Mouse (Mus musculus) hindbrain, embryonic 12.5 days (tissue): ENCODE results near the gene Susd6. TPM values are rescaled to one million over a fixed set of nuclear protein-coding genes. Genes with fewer than 3 reads are reported as not detected.

Experiments
- ATAC-seq: fragments of 200-750 bp; cut with Nextera tagmentation; 2 replicates; pipeline ENCODE4 v1.8.0; 2017; ENCODE audit warnings: moderate TSS enrichment; ENCODE audit not compliant: low FRiP score
- H3K27ac ChIP-seq: fragments of 300-500 bp; sonication (generic); 2 replicates; pipeline ENCODE4 v1.5.1; 2016; ENCODE audit warnings: mild to moderate bottlenecking
- H3K27me3 ChIP-seq: fragments of 300-500 bp; sonication (generic); 2 replicates; pipeline ENCODE4 v1.6.1; 2016; ENCODE audit warnings: mild to moderate bottlenecking
- H3K36me3 ChIP-seq: fragments of 300-500 bp; sonication (generic); 2 replicates; pipeline ENCODE4 v1.6.1; 2016; ENCODE audit warnings: mild to moderate bottlenecking
- H3K4me1 ChIP-seq: fragments of 300-500 bp; sonication (generic); 2 replicates; pipeline ENCODE4 v1.6.1; 2016
- H3K4me2 ChIP-seq: fragments of 300-500 bp; sonication (generic); replicated peaks from 2 replicates; pipeline ENCODE4 v1.6.1; 2016; ENCODE audit warnings: mild to moderate bottlenecking
- H3K4me3 ChIP-seq: fragments of 300-500 bp; sonication (generic); 2 replicates; pipeline ENCODE4 v1.5.1; 2016; ENCODE audit warnings: mild to moderate bottlenecking
- H3K9ac ChIP-seq: fragments of 300-500 bp; sonication (generic); 2 replicates; pipeline ENCODE4 v1.6.1; 2016; ENCODE audit warnings: mild to moderate bottlenecking, moderate library complexity
- H3K9me3 ChIP-seq: fragments of 300-500 bp; sonication (generic); replicated peaks from 2 replicates; pipeline ENCODE4 v1.6.1; 2016; ENCODE audit warnings: mild to moderate bottlenecking
- WGBS: fragments of 180-500 bp; shearing (Covaris S2); methylation state at CpG from one replicate; pipeline ENCODE4 v1.1.7; 2016; 5-methylcytosine and 5-hydroxymethylcytosine counted together
- polyA plus RNA-seq: library from polyadenylated mRNA; unstranded; fragments of >200 nt; fragmentation: Nextera tagmentation; extraction: Ambion mirVana; gene quantifications from 2 replicates; pipeline ENCODE4 v1.2.1, GENCODE M21; 2016

The Susd6 gene
- polyA plus RNA-seq: 18.8 and 19.3 TPM in 2 replicates

- peak within 1 kb of the TSS; percentile 80 for H3K4me3 ChIP-seq
- ATAC-seq: peak; percentile 98
- peak within 1 kb of the TSS; percentile 86 for H3K4me2 ChIP-seq
- peak within 1 kb of the TSS; percentile 97 for H3K27ac ChIP-seq
- peaks cover 25% of the 10 kb centered on the region for H3K4me1 ChIP-seq
- no peaks in the 10 kb centered on the region for H3K36me3 ChIP-seq
- peaks cover 5% of the 10 kb centered on the region; the same call in 1 of the 2 replicates for H3K27me3 ChIP-seq
- WGBS: 4% methylated on average over 48 of the region's 56 CpGs
- no peaks in the 10 kb centered on the region for H3K9me3 ChIP-seq
- peak within 1 kb of the TSS; percentile 89 for H3K9ac ChIP-seq
Measured at GRCm38 (mm10) chr12:80789849-80790694, at the start of gene Susd6. Gene Susd6 (plus strand): TSS chr12:80790510.

DNA sequence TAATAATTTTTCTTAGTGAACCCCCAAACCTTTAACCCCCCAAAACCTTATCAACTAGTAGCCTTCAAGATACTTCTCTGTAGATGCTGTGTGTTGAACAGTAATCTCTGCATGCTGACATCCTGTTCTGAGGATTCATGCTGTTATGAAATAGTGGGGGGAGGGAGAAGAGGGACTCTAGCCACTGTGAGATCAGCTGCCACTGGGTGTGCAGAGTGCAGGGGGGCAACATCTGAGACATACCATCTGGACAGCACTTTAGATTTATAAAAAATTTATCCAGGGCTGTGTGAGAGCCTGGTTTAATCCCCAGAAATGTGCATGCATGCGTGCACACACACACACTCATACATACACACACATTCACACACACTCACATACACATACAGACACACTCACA lies 45.7 kb upstream of the Susd6 start:
- H3K27me3 ChIP-seq: no peaks in the 10 kb centered on the region
- no peaks in the 10 kb centered on the region for H3K9me3 ChIP-seq
- H3K4me3 ChIP-seq: no peak overlapping the region
- H3K4me1 ChIP-seq: peaks cover 10% of the 10 kb centered on the region; the same call in 1 of the 2 replicates
- WGBS: 90% methylated on average over 1 of the region's 1 CpGs
- no peaks in the 10 kb centered on the region for H3K36me3 ChIP-seq
- H3K9ac ChIP-seq: no peak overlapping the region
- no peak for ATAC-seq
- H3K4me2 ChIP-seq: no peak overlapping the region
- no peak overlapping the region for H3K27ac ChIP-seq

GRCm38 (mm10) chr12:80746031-80746813 lies 44.1 kb upstream of the Susd6 start:
- H3K36me3 ChIP-seq: no peaks in the 10 kb centered on the region
- peaks cover 10% of the 10 kb centered on the region; the same call in 1 of the 2 replicates for H3K4me1 ChIP-seq
- no peaks in the 10 kb centered on the region for H3K9me3 ChIP-seq
- H3K9ac ChIP-seq: 0 out of 2 replicates have a peak overlapping the region, but pooled peaks have one; percentile 8
- H3K4me3 ChIP-seq: no peak overlapping the region
- no peaks in the 10 kb centered on the region for H3K27me3 ChIP-seq
- 55% methylated on average over 8 of the region's 8 CpGs for whole genome bisulfite sequencing
- ATAC-seq: no peak
- H3K4me2 ChIP-seq: no peak overlapping the region
- peak overlapping the region; percentile 57 for H3K27ac ChIP-seq

DNA sequence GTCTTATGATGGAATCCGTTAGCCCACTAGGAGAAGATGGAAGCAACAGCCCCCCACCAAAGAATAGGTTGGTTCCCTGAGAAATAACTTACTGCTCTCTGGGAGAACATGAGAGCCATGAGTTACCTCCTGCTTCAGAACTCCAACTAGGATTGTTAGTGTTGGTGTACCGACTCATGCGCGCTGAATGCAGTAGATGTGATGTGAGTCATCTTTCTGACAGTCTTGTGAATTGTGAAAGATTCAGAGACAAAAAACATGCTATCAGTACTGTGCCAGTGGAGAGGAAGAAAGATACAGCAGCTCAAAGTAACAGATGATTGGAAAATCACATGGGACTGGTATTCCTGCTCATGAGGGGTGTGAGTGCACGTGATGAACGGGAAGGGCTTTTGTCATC lies 38.8 kb upstream of the Susd6 start:
- no peak for ATAC-seq
- Histone ChIP-seq H3K4me1 (no peaks in the 10 kb centered on the region), H3K4me2 (no peak overlapping the region), H3K27me3 (peaks cover 7% of the 10 kb centered on the region; the same call in 1 of the 2 replicates), H3K9ac (no peak overlapping the region), H3K27ac (no peak overlapping the region), H3K36me3 (peaks cover 33% of the 10 kb centered on the region), H3K4me3 (no peak overlapping the region), H3K9me3 (peaks cover 10% of the 10 kb centered on the region)
- whole genome bisulfite sequencing: 92% methylated on average over 6 of the region's 6 CpGs

DNA sequence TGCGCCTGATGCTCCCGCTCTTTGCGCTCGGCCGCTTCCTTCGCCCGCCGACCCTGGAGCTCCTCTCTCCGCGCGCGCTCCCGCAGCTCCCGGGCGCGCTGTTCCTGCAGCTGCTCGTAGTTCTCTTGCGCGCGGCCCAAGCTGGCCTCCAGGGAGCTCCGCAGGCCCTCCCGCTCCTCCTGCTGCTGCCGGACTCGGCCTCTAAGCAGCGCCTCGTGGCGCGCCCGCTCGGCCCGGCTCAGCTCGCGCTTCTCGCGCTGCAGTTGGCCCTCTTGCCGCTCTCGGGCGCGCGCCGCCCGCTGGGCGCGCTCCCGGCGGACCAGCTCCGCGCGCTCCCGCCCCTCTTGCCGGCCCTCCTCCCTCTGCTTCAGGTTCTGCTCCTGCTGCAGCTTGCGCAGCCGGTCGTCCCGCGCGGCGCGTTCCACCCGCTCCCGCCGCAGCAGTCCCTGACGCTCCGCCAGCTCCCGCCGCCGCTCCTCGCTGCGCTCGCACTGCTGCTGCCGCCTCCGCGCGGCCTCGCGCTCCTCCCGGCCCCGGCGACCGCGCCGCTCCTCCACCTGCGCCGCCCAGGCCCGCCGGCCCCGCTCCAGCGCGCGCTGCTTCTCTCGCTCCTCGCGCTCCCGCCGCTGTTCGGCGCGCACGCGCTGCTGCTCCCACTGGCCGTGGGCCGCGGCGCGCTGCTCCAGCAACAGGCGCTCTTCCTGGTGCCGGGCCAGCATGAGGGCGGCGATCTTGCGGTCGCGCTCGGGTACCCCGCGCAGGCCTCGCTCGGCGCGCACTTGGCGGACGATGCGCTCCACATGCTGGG lies 32.4 kb upstream of the Susd6 start:
- H3K4me1 ChIP-seq: peaks cover 29% of the 10 kb centered on the region
- 13% methylated on average over 120 of the region's 122 CpGs for WGBS
- peak overlapping the region; percentile 57 for H3K4me2 ChIP-seq
- ATAC-seq: 0 out of 2 replicates have a peak, but pooled peaks have one; percentile 18
- H3K9ac ChIP-seq: peak overlapping the region; percentile 47
- H3K27ac ChIP-seq: peak overlapping the region; percentile 97; the same call in 1 of the 2 replicates
- peaks cover 34% of the 10 kb centered on the region for H3K9me3 ChIP-seq
- H3K4me3 ChIP-seq: peak overlapping the region; percentile 58
- H3K36me3 ChIP-seq: peaks cover 58% of the 10 kb centered on the region
- peaks cover 34% of the 10 kb centered on the region for H3K27me3 ChIP-seq

- Histone ChIP-seq H3K4me3 (peak overlapping the region; percentile 58), H3K27ac (peak overlapping the region; percentile 97), H3K9ac (peak overlapping the region; percentile 87), H3K9me3 (peaks cover 34% of the 10 kb centered on the region), H3K4me1 (peaks cover 29% of the 10 kb centered on the region), H3K4me2 (peak overlapping the region; percentile 57), H3K36me3 (peaks cover 53% of the 10 kb centered on the region), H3K27me3 (peaks cover 34% of the 10 kb centered on the region)
- WGBS: 14% methylated on average over 92 of the region's 92 CpGs
- ATAC-seq: no peak
Measured at GRCm38 (mm10) chr12:80758559-80759386, 31.5 kb upstream of the Susd6 start.

DNA sequence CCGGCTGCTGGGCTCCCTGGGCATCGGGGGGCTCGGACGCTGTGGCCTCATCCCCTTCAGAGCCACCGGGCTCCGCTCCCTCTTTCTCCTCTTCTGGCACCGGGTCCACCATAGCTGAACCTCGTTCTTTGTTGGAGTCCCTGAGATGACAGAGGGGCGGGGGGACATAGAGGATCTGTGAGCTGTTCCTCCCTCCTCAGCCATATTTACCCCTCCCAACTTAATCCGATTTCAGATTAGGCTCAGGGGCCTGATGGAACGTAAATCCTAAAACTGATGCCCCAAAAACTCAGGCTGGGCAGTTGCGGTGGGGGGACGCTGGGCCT lies 31.0 kb upstream of the Susd6 start:
- peak; percentile 8; the same call in 1 of the 2 replicates for ATAC-seq
- H3K9ac ChIP-seq: peak overlapping the region; percentile 87
- 2% methylated on average over 13 of the region's 13 CpGs for WGBS
- peak overlapping the region; percentile 57 for H3K4me2 ChIP-seq
- H3K4me1 ChIP-seq: peaks cover 29% of the 10 kb centered on the region
- H3K27ac ChIP-seq: peak overlapping the region; percentile 97
- peaks cover 34% of the 10 kb centered on the region for H3K9me3 ChIP-seq
- H3K27me3 ChIP-seq: peaks cover 34% of the 10 kb centered on the region
- H3K4me3 ChIP-seq: peak overlapping the region; percentile 58
- peaks cover 47% of the 10 kb centered on the region for H3K36me3 ChIP-seq

DNA sequence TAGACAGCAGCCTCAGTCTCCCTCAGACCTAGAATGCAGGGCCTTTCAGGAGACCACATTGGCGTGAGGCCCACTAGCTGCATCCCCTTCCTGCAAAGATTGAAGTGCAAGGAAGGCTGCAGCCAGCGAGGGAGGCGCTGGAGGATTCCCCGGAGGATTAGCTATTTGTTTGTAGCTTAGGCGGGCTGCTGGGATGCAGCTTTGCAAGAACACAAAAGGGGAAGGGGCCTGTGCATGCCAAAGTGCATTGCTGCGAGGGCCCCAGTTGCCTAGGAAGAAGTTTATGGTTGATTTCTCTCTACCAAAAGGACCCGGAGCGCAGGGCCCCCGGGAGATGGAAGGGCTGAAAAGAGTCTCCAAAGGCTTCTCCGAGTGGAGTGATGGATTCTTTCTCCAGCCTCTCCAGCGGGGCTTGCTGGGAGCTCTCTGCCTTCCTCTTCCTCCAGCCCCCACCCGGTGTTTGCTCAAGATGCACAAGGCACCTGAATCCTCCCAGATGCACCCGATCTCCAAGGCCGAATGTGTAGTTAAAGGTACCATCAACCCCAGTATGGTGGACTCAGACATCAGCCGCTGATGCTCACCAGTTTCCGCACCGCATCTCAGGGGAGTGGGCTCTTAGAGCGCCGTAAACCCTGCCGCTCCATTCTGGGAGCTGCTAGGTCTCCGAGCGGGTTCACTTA lies 30.5 kb upstream of the Susd6 start:
- ATAC-seq: peak; percentile 64
- Histone ChIP-seq H3K27me3 (peaks cover 34% of the 10 kb centered on the region), H3K4me2 (peak overlapping the region; percentile 57), H3K9ac (peak overlapping the region; percentile 87), H3K4me3 (peak overlapping the region; percentile 58), H3K4me1 (peaks cover 29% of the 10 kb centered on the region), H3K36me3 (peaks cover 42% of the 10 kb centered on the region), H3K27ac (peak overlapping the region; percentile 97), H3K9me3 (peaks cover 33% of the 10 kb centered on the region)
- WGBS: under 1% methylated on average over 22 of the region's 22 CpGs

GRCm38 (mm10) chr12:80760396-80760801 lies 29.9 kb upstream of the Susd6 start, which contains the start of gene Ccdc177:
Gene Ccdc177 (minus strand): TSS chr12:80760687.
- Histone ChIP-seq H3K27ac (peak within 1 kb of the TSS; percentile 97), H3K4me3 (peak within 1 kb of the TSS; percentile 58), H3K4me2 (peak within 1 kb of the TSS; percentile 57), H3K27me3 (peaks cover 34% of the 10 kb centered on the region), H3K9me3 (peaks cover 30% of the 10 kb centered on the region), H3K9ac (peak within 1 kb of the TSS; percentile 87), H3K36me3 (peaks cover 37% of the 10 kb centered on the region), H3K4me1 (peaks cover 29% of the 10 kb centered on the region)
- ATAC-seq: peak; percentile 59
- 1% methylated on average over 24 of the region's 24 CpGs for WGBS

DNA sequence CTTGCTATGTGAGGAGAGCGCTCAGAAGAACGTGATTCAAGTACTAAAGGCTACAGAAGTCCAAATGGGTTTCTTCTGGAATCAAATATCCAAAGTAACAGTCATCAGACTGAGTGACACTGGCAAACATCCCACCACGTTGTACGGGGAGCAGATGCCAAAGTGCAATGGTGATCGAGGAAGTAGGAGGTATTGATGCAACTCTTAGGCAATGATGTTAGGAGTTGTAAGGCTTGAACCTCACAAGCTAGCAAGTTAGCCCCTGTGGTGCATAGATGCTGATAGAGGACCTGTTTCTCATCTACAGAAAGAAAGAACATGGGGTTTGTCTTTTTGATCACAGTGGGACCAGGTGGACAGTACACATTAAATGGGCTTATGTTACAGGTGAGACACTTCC lies 27.3 kb upstream of the Susd6 start:
- peaks cover 21% of the 10 kb centered on the region for H3K4me1 ChIP-seq
- H3K27ac ChIP-seq: no peak overlapping the region
- H3K4me3 ChIP-seq: no peak overlapping the region
- peaks cover 16% of the 10 kb centered on the region for H3K27me3 ChIP-seq
- peaks cover 10% of the 10 kb centered on the region for H3K9me3 ChIP-seq
- 91% methylated on average over 5 of the region's 5 CpGs for WGBS
- no peak for ATAC-seq
- peaks cover 11% of the 10 kb centered on the region for H3K36me3 ChIP-seq
- H3K9ac ChIP-seq: no peak overlapping the region
- H3K4me2 ChIP-seq: no peak overlapping the region
